Mouse (Mus musculus): ENCODE measurements around the gene Tamm41. TPM values are rescaled to one million over a fixed set of nuclear protein-coding genes. Genes with fewer than 3 reads are reported as not detected.

The Tamm41 gene
- polyA plus RNA-seq, 2 experiments, result 39.8 to 60.8 TPM

DNA sequence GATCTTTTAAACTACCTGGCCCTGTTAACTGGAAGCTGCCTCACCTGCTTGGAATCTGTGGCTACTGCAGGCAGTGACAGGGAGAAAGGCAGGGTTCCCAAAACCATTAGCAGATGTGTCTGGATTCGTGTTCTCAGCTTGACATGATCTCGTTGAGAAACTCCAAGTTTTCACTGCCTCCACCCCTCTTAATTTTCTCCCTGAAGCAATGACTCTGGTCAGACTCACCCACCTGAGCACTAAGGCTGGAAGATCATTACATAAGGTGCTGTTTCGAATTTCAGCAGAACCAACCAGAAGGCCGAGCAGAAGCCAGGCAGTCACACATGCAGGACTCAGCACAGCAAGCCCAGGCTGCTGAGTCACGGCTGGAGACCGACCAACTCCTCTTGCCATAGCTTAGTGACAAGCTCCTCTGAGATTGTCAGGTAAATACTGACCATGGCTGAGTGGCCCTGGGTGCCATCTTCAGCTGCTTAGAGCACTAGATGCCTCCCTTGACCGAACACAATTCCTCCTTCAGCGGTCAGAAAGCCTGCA is 32.3 kb downstream of the Tamm41 start:
- DNase-seq (ENCODE audit: low spot score) (no peak), ATAC-seq (ENCODE audit: low FRiP score, low read depth) (no peak)
- Histone ChIP-seq H3K9me3 (ENCODE audit: control insufficient read depth, low read length) (no peaks in the 10 kb centered on the region), H3K36me3 (ENCODE audit: control insufficient read depth, insufficient read depth, low read length) (peaks cover 24% of the 10 kb centered on the region), H3K9ac (ENCODE audit: low read depth, low read length, severe bottlenecking) (no peak overlapping the region), H3K4me3 (replicated peaks; ENCODE audit: low read length) (no peak overlapping the region), H3K4me2 (replicated peaks; ENCODE audit: low read depth, low read length, severe bottlenecking) (no peak overlapping the region), H3K4me1 (ENCODE audit: control insufficient read depth, insufficient read depth, low read length) (0 out of 2 replicates have a peak, but pooled peaks cover 2% of the 10 kb centered on the region), H3K27me3 (ENCODE audit: control insufficient read depth, insufficient read depth, low read length) (no peaks in the 10 kb centered on the region), H3K27ac (replicated peaks; ENCODE audit: low read depth, low read length) (no peak overlapping the region)
- whole genome bisulfite sequencing, result 63% methylated on average over 8 of the region's 8 CpGs
- TF ChIP-seq POLR2A (IDR thresholded peaks at IDR 0.05; ENCODE audit: borderline replicate concordance, extremely low read depth, insufficient read depth, insufficient read length), result no peak

DNA sequence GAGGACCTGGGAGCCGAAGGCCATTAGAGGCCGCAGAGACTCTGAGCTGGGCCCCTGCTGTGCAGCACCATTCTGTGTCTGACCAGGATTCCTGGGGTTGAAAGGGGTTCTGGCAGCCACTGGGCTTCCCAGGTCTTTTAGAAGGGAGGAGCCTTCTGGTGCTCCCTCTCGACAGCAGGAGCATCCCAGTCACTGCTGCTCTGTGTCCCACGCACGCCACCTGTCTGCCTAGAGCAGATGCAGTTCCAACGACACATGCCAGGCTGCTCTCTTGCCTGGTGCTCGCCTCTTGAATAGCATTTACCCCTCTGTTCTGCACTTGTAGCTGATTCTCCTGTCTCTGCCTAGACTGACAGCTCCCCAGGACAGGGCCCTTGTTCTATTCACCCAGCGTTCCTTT is 33.0 kb downstream of the Tamm41 start:
- no peak for TF ChIP-seq POLR2A (IDR thresholded peaks at IDR 0.05; ENCODE audit: borderline replicate concordance, extremely low read depth, insufficient read depth, insufficient read length)
- DNase-seq (ENCODE audit: low spot score) (no peak), ATAC-seq (ENCODE audit: low FRiP score, low read depth) (no peak)
- Histone ChIP-seq H3K27ac (replicated peaks; ENCODE audit: low read depth, low read length) (no peak overlapping the region), H3K4me2 (replicated peaks; ENCODE audit: low read depth, low read length, severe bottlenecking) (no peak overlapping the region), H3K27me3 (ENCODE audit: control insufficient read depth, insufficient read depth, low read length) (no peaks in the 10 kb centered on the region), H3K36me3 (ENCODE audit: control insufficient read depth, insufficient read depth, low read length) (peaks cover 16% of the 10 kb centered on the region; the same call in 1 of the 2 replicates), H3K9ac (ENCODE audit: low read depth, low read length, severe bottlenecking) (no peak overlapping the region), H3K4me3 (replicated peaks; ENCODE audit: low read length) (no peak overlapping the region), H3K4me1 (ENCODE audit: control insufficient read depth, insufficient read depth, low read length) (0 out of 2 replicates have a peak, but pooled peaks cover 2% of the 10 kb centered on the region), H3K9me3 (ENCODE audit: control insufficient read depth, low read length) (no peaks in the 10 kb centered on the region)
- WGBS, result 86% methylated on average over 8 of the region's 8 CpGs

DNA sequence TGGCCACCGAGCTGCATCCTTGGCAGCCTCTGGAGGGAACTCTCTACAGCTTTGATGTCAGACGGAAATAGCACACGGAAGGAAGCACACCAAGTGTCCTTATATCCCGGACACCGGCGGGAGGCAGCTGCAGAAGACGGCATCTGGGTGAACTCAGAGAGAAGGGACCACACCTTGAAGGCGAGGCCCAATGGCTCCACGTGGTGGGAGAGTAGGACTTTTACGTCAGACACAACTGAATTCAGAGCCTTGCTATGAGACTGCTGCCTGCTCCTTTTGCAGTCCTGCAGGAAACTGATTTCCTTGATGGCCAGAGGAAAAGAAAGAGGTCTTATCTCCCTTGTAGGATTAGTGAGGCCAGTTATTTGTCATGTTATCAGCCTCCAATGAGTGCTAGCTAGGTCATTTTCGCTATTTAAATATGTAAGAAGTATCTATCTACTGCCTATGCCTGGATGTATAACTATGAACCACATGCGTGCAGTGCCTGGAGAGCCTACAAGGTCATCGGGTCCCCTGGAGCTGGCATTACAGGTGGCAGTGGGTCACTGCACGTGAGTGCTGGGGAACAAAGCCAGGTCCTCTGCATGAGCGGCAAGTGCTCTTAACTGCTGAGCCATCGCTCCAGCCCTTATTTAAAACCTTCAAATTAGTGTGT is 39.2 kb downstream of the Tamm41 start:
- DNase-seq (ENCODE audit: low spot score) (no peak), ATAC-seq (ENCODE audit: low FRiP score, low read depth) (no peak)
- WGBS, result 70% methylated on average over 16 of the region's 16 CpGs
- no peak for TF ChIP-seq POLR2A (IDR thresholded peaks at IDR 0.05; ENCODE audit: borderline replicate concordance, extremely low read depth, insufficient read depth, insufficient read length)
- H3K4me1 ChIP-seq (ENCODE audit: control insufficient read depth, insufficient read depth, low read length), result peaks cover 23% of the 10 kb centered on the region
- no peaks in the 10 kb centered on the region for H3K9me3 ChIP-seq (ENCODE audit: control insufficient read depth, low read length)
- no peak overlapping the region for H3K27ac ChIP-seq (replicated peaks; ENCODE audit: low read depth, low read length)
- no peaks in the 10 kb centered on the region for H3K36me3 ChIP-seq (ENCODE audit: control insufficient read depth, insufficient read depth, low read length)
- H3K27me3 ChIP-seq (ENCODE audit: control insufficient read depth, insufficient read depth, low read length), result no peaks in the 10 kb centered on the region
- H3K4me3 ChIP-seq (replicated peaks; ENCODE audit: low read length), result no peak overlapping the region
- no peak overlapping the region for H3K9ac ChIP-seq (ENCODE audit: low read depth, low read length, severe bottlenecking)
- no peak overlapping the region for H3K4me2 ChIP-seq (replicated peaks; ENCODE audit: low read depth, low read length, severe bottlenecking)

DNA sequence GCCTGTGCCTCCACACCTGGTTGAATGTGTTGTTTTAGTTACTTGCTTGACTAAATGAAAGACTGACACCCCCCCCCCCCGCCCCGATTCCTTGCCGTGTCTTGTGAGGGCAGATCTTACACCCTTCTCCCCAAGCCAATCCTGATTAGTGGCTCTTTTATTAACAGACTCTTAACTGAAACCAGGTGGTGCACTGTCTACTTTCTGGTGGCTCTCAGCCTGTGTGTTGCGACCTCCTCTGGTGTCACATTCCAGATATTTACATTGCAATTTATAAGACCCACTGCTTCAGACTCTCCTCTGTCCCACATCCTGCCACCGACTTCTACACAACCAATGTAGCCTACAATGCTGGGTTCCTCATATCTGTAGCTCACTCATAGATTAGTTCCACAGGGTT is 40.2 kb downstream of the Tamm41 start:
- no peak for ATAC-seq (ENCODE audit: low FRiP score, low read depth)
- H3K36me3 ChIP-seq (ENCODE audit: control insufficient read depth, insufficient read depth, low read length), result no peaks in the 10 kb centered on the region
- no peaks in the 10 kb centered on the region for H3K27me3 ChIP-seq (ENCODE audit: control insufficient read depth, insufficient read depth, low read length)
- WGBS, result 10% methylated on average over 5 of the region's 5 CpGs
- TF ChIP-seq POLR2A (IDR thresholded peaks at IDR 0.05; ENCODE audit: borderline replicate concordance, extremely low read depth, insufficient read depth, insufficient read length), result no peak
- H3K4me1 ChIP-seq (ENCODE audit: control insufficient read depth, insufficient read depth, low read length), result peaks cover 32% of the 10 kb centered on the region
- H3K4me3 ChIP-seq (replicated peaks; ENCODE audit: low read length), result no peak overlapping the region
- no peak overlapping the region for H3K27ac ChIP-seq (replicated peaks; ENCODE audit: low read depth, low read length)
- DNase-seq (ENCODE audit: low spot score), result peak; percentile 9
- H3K4me2 ChIP-seq (replicated peaks; ENCODE audit: low read depth, low read length, severe bottlenecking), result no peak overlapping the region
- no peak overlapping the region for H3K9ac ChIP-seq (ENCODE audit: low read depth, low read length, severe bottlenecking)
- H3K9me3 ChIP-seq (ENCODE audit: control insufficient read depth, low read length), result no peaks in the 10 kb centered on the region

DNA sequence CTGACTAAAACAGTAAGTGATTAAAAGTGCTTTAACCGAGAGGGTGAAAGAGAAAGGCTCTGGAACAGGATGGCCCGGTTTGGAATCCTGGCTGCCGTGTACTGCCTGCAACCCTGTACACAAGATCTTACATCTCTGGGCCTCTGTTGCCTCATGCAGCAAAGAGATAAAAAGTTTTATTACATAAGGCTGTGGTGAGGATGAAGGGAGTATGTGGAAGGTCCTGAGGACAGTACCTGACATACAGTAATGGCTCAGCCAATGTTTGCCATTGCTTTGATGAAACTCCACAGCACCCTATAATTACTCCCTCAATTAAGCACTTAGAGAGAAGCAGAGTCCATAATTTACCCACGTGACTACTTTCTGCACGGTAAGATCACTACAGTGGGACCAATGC is 40.8 kb downstream of the Tamm41 start:
- Histone ChIP-seq H3K9me3 (ENCODE audit: control insufficient read depth, low read length) (no peaks in the 10 kb centered on the region), H3K36me3 (ENCODE audit: control insufficient read depth, insufficient read depth, low read length) (no peaks in the 10 kb centered on the region), H3K4me2 (replicated peaks; ENCODE audit: low read depth, low read length, severe bottlenecking) (no peak overlapping the region), H3K27me3 (ENCODE audit: control insufficient read depth, insufficient read depth, low read length) (no peaks in the 10 kb centered on the region), H3K9ac (ENCODE audit: low read depth, low read length, severe bottlenecking) (no peak overlapping the region), H3K4me1 (ENCODE audit: control insufficient read depth, insufficient read depth, low read length) (peaks cover 32% of the 10 kb centered on the region), H3K27ac (replicated peaks; ENCODE audit: low read depth, low read length) (no peak overlapping the region), H3K4me3 (replicated peaks; ENCODE audit: low read length) (no peak overlapping the region)
- no peak for TF ChIP-seq POLR2A (IDR thresholded peaks at IDR 0.05; ENCODE audit: borderline replicate concordance, extremely low read depth, insufficient read depth, insufficient read length)
- 33% methylated on average over 5 of the region's 5 CpGs for WGBS
- DNase-seq (ENCODE audit: low spot score) (peak; percentile 13), ATAC-seq (ENCODE audit: low FRiP score, low read depth) (no peak)

Measured in limb, embryonic 14.5 days (tissue).